Mouse (Mus musculus): ENCODE measurements around the gene Gm49395. TPM values are rescaled to one million over a fixed set of nuclear protein-coding genes. Genes with fewer than 3 reads are reported as not detected.

Gene Gm49395
- polyA plus RNA-seq, 1 experiment from 2014 or later: 2.7 TPM

DNA sequence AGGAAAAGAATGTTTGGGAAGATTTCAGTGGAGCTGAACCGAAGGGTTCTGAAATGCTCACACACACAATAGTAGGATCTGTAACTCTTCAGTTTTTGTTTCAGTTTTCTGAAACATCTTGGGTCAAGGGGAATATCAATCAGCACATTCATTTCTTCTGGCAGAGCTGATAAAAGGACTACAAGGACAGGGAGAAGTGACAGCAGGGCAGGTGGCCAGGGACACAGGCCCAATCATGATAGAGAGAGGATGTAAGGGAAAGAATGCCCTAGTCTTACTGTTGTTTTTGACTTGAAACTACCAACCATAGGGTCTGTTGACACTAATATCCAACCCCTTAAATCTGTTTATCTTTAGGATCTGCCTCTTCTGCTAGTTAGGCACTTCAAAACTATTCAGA is 22.8 kb upstream of the Gm49395 start:
- Histone ChIP-seq H3K9me3 (no peaks in the 10 kb centered on the region), H3K4me1 (no peaks in the 10 kb centered on the region), H3K4me3 (no peak overlapping the region), H3K27ac (no peak overlapping the region), H3K4me2 (no peak overlapping the region), H3K27me3 (replicated peaks) (no peaks in the 10 kb centered on the region), H3K9ac (no peak overlapping the region), H3K36me3 (replicated peaks) (no peaks in the 10 kb centered on the region)
- ATAC-seq (replicated peaks): no peak
- 91% methylated on average over 1 of the region's 1 CpGs for WGBS

- Histone ChIP-seq H3K9me3 (no peaks in the 10 kb centered on the region), H3K27me3 (replicated peaks) (no peaks in the 10 kb centered on the region), H3K4me3 (no peak overlapping the region), H3K36me3 (replicated peaks) (no peaks in the 10 kb centered on the region), H3K4me1 (no peaks in the 10 kb centered on the region), H3K27ac (no peak overlapping the region), H3K4me2 (no peak overlapping the region), H3K9ac (no peak overlapping the region)
- ATAC-seq (replicated peaks): no peak
- 60% methylated on average over 5 of the region's 5 CpGs for WGBS
Measured at GRCm38 (mm10) chr13:115118756-115119155, 17.0 kb upstream of the Gm49395 start.

DNA sequence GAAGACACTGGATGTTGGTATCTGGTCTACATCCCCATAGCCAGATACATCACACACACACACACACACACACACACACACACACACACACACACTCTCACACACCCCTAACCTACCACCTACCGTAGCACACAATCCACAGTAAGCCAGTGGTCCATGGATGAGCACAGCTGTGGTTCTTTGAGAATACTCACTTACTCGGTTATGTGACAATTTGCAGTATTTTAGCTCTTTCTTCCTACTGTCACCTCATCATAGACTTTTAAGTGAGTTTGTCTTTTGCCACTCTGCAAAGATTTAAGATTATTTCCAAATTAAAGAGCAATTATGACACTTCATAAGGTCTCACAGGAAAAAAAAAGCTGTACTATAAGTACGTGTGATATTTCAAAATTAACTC is 16.5 kb upstream of the Gm49395 start:
- H3K4me1 ChIP-seq: no peaks in the 10 kb centered on the region
- 82% methylated on average over 3 of the region's 3 CpGs for WGBS

GRCm38 (mm10) chr13:115116930-115117621 is 15.4 kb upstream of the Gm49395 start:
- Histone ChIP-seq H3K4me3 (no peak overlapping the region), H3K9ac (no peak overlapping the region), H3K9me3 (no peaks in the 10 kb centered on the region), H3K4me1 (no peaks in the 10 kb centered on the region), H3K27ac (no peak overlapping the region), H3K27me3 (replicated peaks) (no peaks in the 10 kb centered on the region), H3K36me3 (replicated peaks) (no peaks in the 10 kb centered on the region), H3K4me2 (no peak overlapping the region)
- 87% methylated on average over 3 of the region's 3 CpGs for WGBS
- ATAC-seq (replicated peaks): no peak

More for the DNA sequence above, 16.5 kb upstream of the Gm49395 start:
- no peak for ATAC-seq (replicated peaks)
- H3K9me3 ChIP-seq: no peaks in the 10 kb centered on the region
- no peak overlapping the region for H3K9ac ChIP-seq
- H3K4me2 ChIP-seq: no peak overlapping the region
- H3K4me3 ChIP-seq: no peak overlapping the region
- H3K27ac ChIP-seq: no peak overlapping the region
- no peaks in the 10 kb centered on the region for H3K36me3 ChIP-seq (replicated peaks)
- no peaks in the 10 kb centered on the region for H3K27me3 ChIP-seq (replicated peaks)

DNA sequence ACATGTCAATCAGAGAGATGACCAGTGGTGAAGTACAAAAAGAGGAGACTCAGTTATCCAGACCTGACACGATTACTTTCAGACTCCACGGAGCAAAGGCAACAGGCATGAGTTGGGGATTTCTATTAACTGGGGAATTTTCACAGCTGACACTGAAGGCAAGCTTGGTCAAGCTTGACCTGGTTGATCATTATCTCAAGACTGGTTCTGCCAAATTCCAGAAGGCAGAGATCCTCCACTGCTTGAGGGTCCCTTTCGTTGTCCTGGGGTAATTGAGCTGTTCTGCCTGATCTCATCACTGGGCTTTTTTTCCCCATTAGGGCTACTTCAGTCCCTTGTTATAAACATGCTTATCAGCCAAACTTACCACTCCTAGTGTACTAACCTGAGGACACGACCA is 7.9 kb upstream of the Gm49395 start:
- no peaks in the 10 kb centered on the region for H3K36me3 ChIP-seq (replicated peaks)

DNA sequence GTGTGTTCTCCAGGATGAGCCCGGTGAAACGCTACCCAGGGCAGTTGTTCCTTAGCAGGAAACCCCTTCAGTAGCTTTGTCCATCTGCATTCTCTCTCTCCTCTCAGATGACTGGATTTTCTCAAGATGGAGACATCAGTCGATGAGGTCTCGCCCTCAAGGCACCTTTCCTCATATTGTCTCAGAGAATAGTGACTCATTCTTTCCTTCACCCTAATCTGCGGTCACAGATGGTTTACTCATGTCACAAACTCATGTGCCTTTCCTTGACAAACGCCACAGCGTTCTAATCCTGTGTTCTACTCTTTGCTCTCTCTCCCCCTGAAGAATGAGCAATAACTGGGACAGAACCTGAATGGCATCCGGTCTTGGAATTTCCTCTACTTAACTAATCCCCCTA is 5.7 kb upstream of the Gm49395 start:
- H3K36me3 ChIP-seq (replicated peaks): no peaks in the 10 kb centered on the region
- no peak overlapping the region for H3K4me2 ChIP-seq
- H3K9ac ChIP-seq: no peak overlapping the region
- no peak overlapping the region for H3K27ac ChIP-seq
- H3K27me3 ChIP-seq (replicated peaks): no peaks in the 10 kb centered on the region
- 79% methylated on average over 8 of the region's 8 CpGs for WGBS
- no peak overlapping the region for H3K4me3 ChIP-seq
- no peaks in the 10 kb centered on the region for H3K4me1 ChIP-seq
- no peaks in the 10 kb centered on the region for H3K9me3 ChIP-seq
- ATAC-seq (replicated peaks): no peak

More for the DNA sequence above, 7.9 kb upstream of the Gm49395 start:
- H3K4me2 ChIP-seq: no peak overlapping the region
- H3K4me3 ChIP-seq: no peak overlapping the region
- no peak overlapping the region for H3K27ac ChIP-seq
- H3K27me3 ChIP-seq (replicated peaks): no peaks in the 10 kb centered on the region
- H3K4me1 ChIP-seq: no peaks in the 10 kb centered on the region
- no peaks in the 10 kb centered on the region for H3K9me3 ChIP-seq
- WGBS: 79% methylated on average over 4 of the region's 4 CpGs
- ATAC-seq (replicated peaks): no peak
- no peak overlapping the region for H3K9ac ChIP-seq

- Histone ChIP-seq H3K9ac (no peak overlapping the region), H3K4me3 (no peak overlapping the region)
- WGBS: 87% methylated on average over 10 of the region's 10 CpGs
Measured at GRCm38 (mm10) chr13:115106183-115106582, 4.5 kb upstream of the Gm49395 start.

GRCm38 (mm10) chr13:115102754-115103153 is 1.0 kb upstream of the Gm49395 start:
- Histone ChIP-seq H3K9ac (no peak overlapping the region), H3K4me2 (no peak overlapping the region), H3K9me3 (no peaks in the 10 kb centered on the region), H3K36me3 (replicated peaks) (no peaks in the 10 kb centered on the region), H3K27ac (no peak overlapping the region), H3K27me3 (replicated peaks) (peaks cover 25% of the 10 kb centered on the region), H3K4me3 (no peak overlapping the region), H3K4me1 (peaks cover 13% of the 10 kb centered on the region)
- no peak for ATAC-seq (replicated peaks)
- 94% methylated on average over 2 of the region's 2 CpGs for WGBS

More at GRCm38 (mm10) chr13:115106183-115106582, 4.5 kb upstream of the Gm49395 start:
- Histone ChIP-seq H3K4me1 (peaks cover 10% of the 10 kb centered on the region), H3K27ac (no peak overlapping the region), H3K4me2 (no peak overlapping the region), H3K27me3 (replicated peaks) (peaks cover 9% of the 10 kb centered on the region), H3K9me3 (no peaks in the 10 kb centered on the region), H3K36me3 (replicated peaks) (no peaks in the 10 kb centered on the region)
- ATAC-seq (replicated peaks): no peak

- Histone ChIP-seq H3K27me3 (replicated peaks) (peaks cover 25% of the 10 kb centered on the region), H3K9me3 (no peaks in the 10 kb centered on the region), H3K9ac (no peak overlapping the region), H3K36me3 (replicated peaks) (no peaks in the 10 kb centered on the region), H3K27ac (no peak overlapping the region), H3K4me1 (peaks cover 13% of the 10 kb centered on the region), H3K4me3 (peak overlapping the region; percentile 47), H3K4me2 (peak overlapping the region; percentile 87)
- no peak for ATAC-seq (replicated peaks)
- WGBS: 34% methylated on average over 11 of the region's 11 CpGs
Measured at GRCm38 (mm10) chr13:115100381-115101177, 1.1 kb downstream of the Gm49395 start.

DNA sequence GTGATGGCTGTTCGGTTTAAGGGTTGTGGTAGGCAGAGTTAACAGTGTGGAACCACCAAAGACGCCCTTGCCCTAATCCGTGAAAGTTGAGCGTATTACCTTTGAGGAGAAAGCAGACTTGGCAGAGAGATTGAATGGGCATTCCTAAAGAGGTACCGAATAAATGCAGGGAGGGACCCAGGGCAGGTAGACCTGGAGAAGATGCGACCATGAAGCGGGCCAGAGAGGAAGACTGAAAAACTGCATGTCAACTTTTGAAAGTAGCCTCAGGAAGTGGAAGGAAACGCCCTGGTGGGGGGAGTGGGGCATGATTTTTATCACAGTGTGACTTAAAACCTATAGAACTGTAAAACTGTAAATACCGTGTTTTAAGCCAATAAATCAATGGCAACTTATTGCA is 2.3 kb downstream of the Gm49395 start:
- Histone ChIP-seq H3K4me3 (no peak overlapping the region), H3K27ac (no peak overlapping the region), H3K4me2 (no peak overlapping the region), H3K9me3 (no peaks in the 10 kb centered on the region), H3K4me1 (peaks cover 13% of the 10 kb centered on the region), H3K9ac (no peak overlapping the region), H3K27me3 (replicated peaks) (peaks cover 25% of the 10 kb centered on the region), H3K36me3 (replicated peaks) (no peaks in the 10 kb centered on the region)
- ATAC-seq (replicated peaks): no peak
- WGBS: 80% methylated on average over 9 of the region's 9 CpGs

DNA sequence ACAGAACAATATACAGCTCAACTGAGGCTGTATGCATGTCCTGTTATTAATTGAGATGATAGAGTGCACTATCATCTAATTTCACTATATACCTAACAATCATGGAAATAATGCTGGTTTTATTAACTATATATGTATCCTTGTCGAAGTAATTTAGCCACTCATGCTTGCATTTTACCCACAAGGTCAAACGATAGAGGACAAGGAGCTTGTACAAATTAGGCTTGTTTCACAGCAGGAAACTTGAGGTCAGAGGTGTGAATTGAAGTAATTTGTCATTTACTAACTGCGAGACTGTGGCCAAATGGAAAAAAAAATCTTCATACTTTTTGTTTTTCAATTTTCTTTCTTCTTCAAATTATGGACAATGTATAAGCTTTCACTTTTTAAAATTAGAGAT is 3.5 kb downstream of the Gm49395 start:
- Histone ChIP-seq H3K4me3 (no peak overlapping the region), H3K27ac (no peak overlapping the region), H3K9ac (no peak overlapping the region), H3K4me2 (no peak overlapping the region), H3K27me3 (replicated peaks) (peaks cover 25% of the 10 kb centered on the region), H3K36me3 (replicated peaks) (no peaks in the 10 kb centered on the region), H3K9me3 (no peaks in the 10 kb centered on the region), H3K4me1 (peaks cover 13% of the 10 kb centered on the region)
- 88% methylated on average over 3 of the region's 3 CpGs for WGBS
- ATAC-seq (replicated peaks): no peak

DNA sequence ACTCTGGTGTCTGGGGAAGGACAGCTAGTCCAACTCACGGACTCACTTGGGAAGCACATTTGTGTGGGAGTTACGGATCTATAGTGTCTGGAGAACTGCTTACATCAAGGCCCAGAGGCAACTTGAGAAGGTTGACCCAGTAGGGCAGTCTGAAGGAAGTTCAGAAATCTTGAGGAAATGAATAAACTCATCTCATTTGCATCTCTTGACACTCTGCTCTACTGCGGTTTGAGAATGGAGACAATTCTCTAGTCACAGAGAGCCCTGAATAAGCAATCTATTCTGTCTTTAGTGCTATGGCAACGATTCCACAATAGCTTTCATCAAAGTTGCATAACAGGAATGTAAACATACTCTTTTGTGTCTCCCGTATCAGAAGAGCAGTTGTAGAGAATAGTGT is 4.8 kb downstream of the Gm49395 start:
- H3K36me3 ChIP-seq (replicated peaks): no peaks in the 10 kb centered on the region
- no peak overlapping the region for H3K27ac ChIP-seq
- ATAC-seq (replicated peaks): no peak
- H3K9ac ChIP-seq: no peak overlapping the region
- no peak overlapping the region for H3K4me3 ChIP-seq
- H3K4me1 ChIP-seq: peaks cover 10% of the 10 kb centered on the region
- no peak overlapping the region for H3K4me2 ChIP-seq
- H3K27me3 ChIP-seq (replicated peaks): peaks cover 24% of the 10 kb centered on the region
- H3K9me3 ChIP-seq: no peaks in the 10 kb centered on the region
- WGBS: 54% methylated on average over 5 of the region's 5 CpGs

DNA sequence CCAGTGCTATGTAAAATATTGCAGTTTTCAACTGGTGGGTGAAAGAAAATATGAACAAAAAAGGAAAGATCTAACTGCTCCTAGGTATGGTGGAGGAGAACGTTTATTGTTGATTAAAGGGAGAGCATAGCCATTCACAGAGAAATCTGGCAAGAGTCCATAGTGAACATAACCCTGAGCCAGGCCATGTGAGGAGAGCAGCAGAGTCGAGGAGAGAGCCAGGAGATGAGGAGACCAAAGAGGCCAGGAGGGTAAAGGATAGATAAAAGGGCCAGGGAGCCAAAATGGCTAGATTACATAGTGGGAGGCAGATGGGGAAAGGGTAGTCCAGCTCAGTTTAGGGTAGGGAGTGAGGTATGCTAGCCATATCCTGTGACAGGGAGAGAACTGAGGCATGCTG is 5.5 kb downstream of the Gm49395 start:
- Histone ChIP-seq H3K4me3 (no peak overlapping the region), H3K27ac (no peak overlapping the region), H3K4me2 (no peak overlapping the region), H3K4me1 (peaks cover 4% of the 10 kb centered on the region), H3K9ac (no peak overlapping the region), H3K27me3 (replicated peaks) (peaks cover 18% of the 10 kb centered on the region), H3K36me3 (replicated peaks) (no peaks in the 10 kb centered on the region), H3K9me3 (no peaks in the 10 kb centered on the region)
- no peak for ATAC-seq (replicated peaks)
- 60% methylated on average over 2 of the region's 2 CpGs for WGBS
